Mouse (Mus musculus): ENCODE measurements around the gene Tmem59. TPM values are rescaled to one million over a fixed set of nuclear protein-coding genes. Genes with fewer than 3 reads are reported as not detected.

Tmem59 gene
- polyA plus RNA-seq, 1 experiment from 2014 or later = 557 TPM

GRCm38 (mm10) chr4:107178830-107179490, 761 bp downstream of the Tmem59 start, which contains the start of gene Tceanc2:
Tceanc2 (minus strand) TSS chr4:107179116.
- H3K4me1 ChIP-seq (ENCODE audit: insufficient read depth, low read length) = peaks cover 26% of the 10 kb centered on the region
- WGBS = under 1% methylated on average over 45 of the region's 47 CpGs
- no peaks in the 10 kb centered on the region; the same call in 1 of the 2 replicates for H3K36me3 ChIP-seq (ENCODE audit: insufficient read depth, low read length)
- H3K9me3 ChIP-seq (ENCODE audit: low read length) = no peaks in the 10 kb centered on the region
- peak within 1 kb of the TSS; percentile 60 for H3K4me2 ChIP-seq (replicated peaks; ENCODE audit: low read depth, low read length)
- peak; percentile 8 for ATAC-seq (ENCODE audit: low FRiP score, low TSS enrichment)
- peak within 1 kb of the TSS; percentile 77 for H3K9ac ChIP-seq (replicated peaks; ENCODE audit: low read length)
- no peaks in the 10 kb centered on the region for H3K27me3 ChIP-seq (ENCODE audit: insufficient read depth, low read length)
- H3K4me3 ChIP-seq (ENCODE audit: low read length) = peak within 1 kb of the TSS; percentile 70
- peak within 1 kb of the TSS; percentile 99 for H3K27ac ChIP-seq (ENCODE audit: low read length)

DNA sequence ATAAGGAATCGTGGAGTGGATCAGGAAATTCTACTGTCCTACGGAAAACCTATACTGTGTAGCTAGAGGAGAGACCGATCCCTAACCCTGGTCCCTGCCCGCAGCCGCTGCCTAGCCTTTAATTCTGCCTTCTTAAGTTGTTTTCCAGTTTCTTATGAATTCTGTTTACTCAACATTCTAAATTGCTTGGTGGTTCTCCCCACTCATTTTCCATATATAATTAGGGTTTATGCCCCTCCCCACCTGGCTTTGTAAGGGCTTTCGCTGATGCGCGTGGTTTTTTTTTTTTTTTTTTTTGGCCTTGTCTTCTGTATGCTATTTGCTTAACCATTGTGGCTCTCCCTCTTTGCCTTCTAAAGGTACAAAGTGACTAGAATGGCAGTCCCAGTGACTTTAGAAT, 1.4 kb downstream of the Tmem59 start:
- Histone ChIP-seq H3K27me3 (ENCODE audit: insufficient read depth, low read length) (no peaks in the 10 kb centered on the region), H3K9ac (replicated peaks; ENCODE audit: low read length) (peak overlapping the region; percentile 77), H3K4me2 (replicated peaks; ENCODE audit: low read depth, low read length) (peak overlapping the region; percentile 60), H3K27ac (ENCODE audit: low read length) (peak overlapping the region; percentile 99), H3K36me3 (ENCODE audit: insufficient read depth, low read length) (no peaks in the 10 kb centered on the region; the same call in 1 of the 2 replicates), H3K4me3 (ENCODE audit: low read length) (peak overlapping the region; percentile 70), H3K4me1 (ENCODE audit: insufficient read depth, low read length) (peaks cover 26% of the 10 kb centered on the region), H3K9me3 (ENCODE audit: low read length) (no peaks in the 10 kb centered on the region)
- under 1% methylated on average over 8 of the region's 8 CpGs for WGBS
- ATAC-seq (ENCODE audit: low FRiP score, low TSS enrichment) = no peak

- H3K27ac ChIP-seq (ENCODE audit: low read length) = no peak overlapping the region
- no peak overlapping the region for H3K4me3 ChIP-seq (ENCODE audit: low read length)
- no peaks in the 10 kb centered on the region for H3K9me3 ChIP-seq (ENCODE audit: low read length)
- H3K4me1 ChIP-seq (ENCODE audit: insufficient read depth, low read length) = peaks cover 37% of the 10 kb centered on the region
- H3K27me3 ChIP-seq (ENCODE audit: insufficient read depth, low read length) = no peaks in the 10 kb centered on the region
- H3K9ac ChIP-seq (replicated peaks; ENCODE audit: low read length) = no peak overlapping the region
- H3K4me2 ChIP-seq (replicated peaks; ENCODE audit: low read depth, low read length) = no peak overlapping the region
- no peak for ATAC-seq (ENCODE audit: low FRiP score, low TSS enrichment)
- no peaks in the 10 kb centered on the region; the same call in 1 of the 2 replicates for H3K36me3 ChIP-seq (ENCODE audit: insufficient read depth, low read length)
These were observed 2.5 kb downstream of the Tmem59 start for GRCm38 (mm10) chr4:107180746-107181145.

DNA sequence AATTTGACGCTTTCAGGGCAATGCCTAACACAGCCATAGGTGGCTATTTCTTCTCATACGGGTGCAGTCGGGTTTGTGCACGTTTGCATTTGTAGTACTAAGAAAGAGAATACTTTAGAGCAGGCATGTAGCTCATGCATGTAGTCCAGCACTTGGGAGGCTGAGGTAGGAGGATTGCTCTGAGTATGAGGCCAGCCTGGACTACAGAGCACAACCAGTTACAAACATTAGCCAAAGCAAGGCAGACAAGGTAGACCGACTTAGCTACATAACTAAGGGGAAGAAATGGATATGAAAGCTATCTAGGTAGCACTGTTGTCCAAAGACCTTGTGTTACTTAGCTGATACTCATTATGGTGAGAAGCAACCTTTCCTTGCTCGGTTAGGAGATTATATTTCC, 3.7 kb downstream of the Tmem59 start:
- no peak overlapping the region for H3K4me3 ChIP-seq (ENCODE audit: low read length)
- peaks cover 39% of the 10 kb centered on the region for H3K4me1 ChIP-seq (ENCODE audit: insufficient read depth, low read length)
- 0 out of 2 replicates have a peak, but pooled peaks cover under 1% of the 10 kb centered on the region for H3K36me3 ChIP-seq (ENCODE audit: insufficient read depth, low read length)
- H3K4me2 ChIP-seq (replicated peaks; ENCODE audit: low read depth, low read length) = no peak overlapping the region
- no peak overlapping the region for H3K27ac ChIP-seq (ENCODE audit: low read length)
- H3K27me3 ChIP-seq (ENCODE audit: insufficient read depth, low read length) = no peaks in the 10 kb centered on the region
- H3K9ac ChIP-seq (replicated peaks; ENCODE audit: low read length) = no peak overlapping the region
- WGBS = 78% methylated on average over 6 of the region's 6 CpGs
- H3K9me3 ChIP-seq (ENCODE audit: low read length) = no peaks in the 10 kb centered on the region
- no peak for ATAC-seq (ENCODE audit: low FRiP score, low TSS enrichment)

- no peak for ATAC-seq (ENCODE audit: low FRiP score, low TSS enrichment)
- H3K27me3 ChIP-seq (ENCODE audit: insufficient read depth, low read length) = no peaks in the 10 kb centered on the region
- H3K4me1 ChIP-seq (ENCODE audit: insufficient read depth, low read length) = peaks cover 31% of the 10 kb centered on the region
- H3K9ac ChIP-seq (replicated peaks; ENCODE audit: low read length) = no peak overlapping the region
- H3K4me2 ChIP-seq (replicated peaks; ENCODE audit: low read depth, low read length) = no peak overlapping the region
- no peaks in the 10 kb centered on the region for H3K9me3 ChIP-seq (ENCODE audit: low read length)
- no peak overlapping the region for H3K4me3 ChIP-seq (ENCODE audit: low read length)
- 79% methylated on average over 2 of the region's 2 CpGs for WGBS
- no peak overlapping the region for H3K27ac ChIP-seq (ENCODE audit: low read length)
- H3K36me3 ChIP-seq (ENCODE audit: insufficient read depth, low read length) = peaks cover 9% of the 10 kb centered on the region; the same call in 1 of the 2 replicates
These were observed 4.6 kb downstream of the Tmem59 start for GRCm38 (mm10) chr4:107182796-107183195.

- Histone ChIP-seq H3K27me3 (ENCODE audit: insufficient read depth, low read length) (no peaks in the 10 kb centered on the region), H3K4me2 (replicated peaks; ENCODE audit: low read depth, low read length) (no peak overlapping the region), H3K4me3 (ENCODE audit: low read length) (no peak overlapping the region), H3K4me1 (ENCODE audit: insufficient read depth, low read length) (peaks cover 31% of the 10 kb centered on the region), H3K9ac (replicated peaks; ENCODE audit: low read length) (no peak overlapping the region), H3K36me3 (ENCODE audit: insufficient read depth, low read length) (peaks cover 13% of the 10 kb centered on the region; the same call in 1 of the 2 replicates), H3K9me3 (ENCODE audit: low read length) (no peaks in the 10 kb centered on the region), H3K27ac (ENCODE audit: low read length) (no peak overlapping the region)
- no peak for ATAC-seq (ENCODE audit: low FRiP score, low TSS enrichment)
- 82% methylated on average over 4 of the region's 4 CpGs for WGBS
These were observed 5.0 kb downstream of the Tmem59 start for GRCm38 (mm10) chr4:107183203-107183602.

DNA sequence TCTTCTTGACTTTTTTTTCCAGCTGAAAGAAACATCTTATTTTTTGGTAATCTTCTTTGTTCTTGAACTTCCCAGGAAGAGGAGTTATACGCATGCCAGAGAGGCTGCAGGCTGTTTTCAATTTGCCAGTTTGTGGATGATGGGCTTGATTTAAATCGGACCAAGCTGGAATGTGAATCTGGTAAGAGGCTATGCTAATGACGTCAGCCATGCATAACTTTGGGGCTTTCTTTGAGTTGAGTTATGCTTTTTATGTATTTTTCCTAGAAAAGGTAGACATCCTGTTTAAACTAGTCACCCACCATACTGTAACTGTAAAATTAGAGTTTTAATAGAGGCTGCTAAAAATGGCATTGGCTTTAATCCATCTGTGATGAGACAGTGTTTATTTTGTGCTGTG, 7.5 kb downstream of the Tmem59 start:
- ATAC-seq (ENCODE audit: low FRiP score, low TSS enrichment) = no peak
- Histone ChIP-seq H3K27me3 (ENCODE audit: insufficient read depth, low read length) (no peaks in the 10 kb centered on the region), H3K27ac (ENCODE audit: low read length) (no peak overlapping the region)

GRCm38 (mm10) chr4:107193841-107194240, 15.6 kb downstream of the Tmem59 start:
- H3K36me3 ChIP-seq (ENCODE audit: insufficient read depth, low read length) = peaks cover 66% of the 10 kb centered on the region

More for the DNA sequence above, 7.5 kb downstream of the Tmem59 start:
- WGBS = 42% methylated on average over 3 of the region's 3 CpGs
- H3K4me1 ChIP-seq (ENCODE audit: insufficient read depth, low read length) = peaks cover 19% of the 10 kb centered on the region
- no peak overlapping the region for H3K4me3 ChIP-seq (ENCODE audit: low read length)
- H3K9ac ChIP-seq (replicated peaks; ENCODE audit: low read length) = no peak overlapping the region
- peaks cover 34% of the 10 kb centered on the region for H3K36me3 ChIP-seq (ENCODE audit: insufficient read depth, low read length)
- no peak overlapping the region for H3K4me2 ChIP-seq (replicated peaks; ENCODE audit: low read depth, low read length)
- no peaks in the 10 kb centered on the region for H3K9me3 ChIP-seq (ENCODE audit: low read length)

GRCm38 (mm10) chr4:107196454-107196853, 18.3 kb downstream of the Tmem59 start:
- Histone ChIP-seq H3K4me1 (ENCODE audit: insufficient read depth, low read length) (no peaks in the 10 kb centered on the region), H3K4me2 (replicated peaks; ENCODE audit: low read depth, low read length) (no peak overlapping the region), H3K27me3 (ENCODE audit: insufficient read depth, low read length) (no peaks in the 10 kb centered on the region), H3K9me3 (ENCODE audit: low read length) (no peaks in the 10 kb centered on the region), H3K27ac (ENCODE audit: low read length) (no peak overlapping the region), H3K4me3 (ENCODE audit: low read length) (no peak overlapping the region), H3K36me3 (ENCODE audit: insufficient read depth, low read length) (peaks cover 68% of the 10 kb centered on the region), H3K9ac (replicated peaks; ENCODE audit: low read length) (no peak overlapping the region)
- ATAC-seq (ENCODE audit: low FRiP score, low TSS enrichment) = no peak
- WGBS = 96% methylated on average over 2 of the region's 2 CpGs

More at GRCm38 (mm10) chr4:107193841-107194240, 15.6 kb downstream of the Tmem59 start:
- Histone ChIP-seq H3K4me3 (ENCODE audit: low read length) (no peak overlapping the region), H3K27me3 (ENCODE audit: insufficient read depth, low read length) (no peaks in the 10 kb centered on the region), H3K4me1 (ENCODE audit: insufficient read depth, low read length) (no peaks in the 10 kb centered on the region), H3K9me3 (ENCODE audit: low read length) (no peaks in the 10 kb centered on the region), H3K9ac (replicated peaks; ENCODE audit: low read length) (no peak overlapping the region), H3K27ac (ENCODE audit: low read length) (no peak overlapping the region), H3K4me2 (replicated peaks; ENCODE audit: low read depth, low read length) (no peak overlapping the region)
- WGBS = 96% methylated on average over 3 of the region's 3 CpGs
- no peak for ATAC-seq (ENCODE audit: low FRiP score, low TSS enrichment)

DNA sequence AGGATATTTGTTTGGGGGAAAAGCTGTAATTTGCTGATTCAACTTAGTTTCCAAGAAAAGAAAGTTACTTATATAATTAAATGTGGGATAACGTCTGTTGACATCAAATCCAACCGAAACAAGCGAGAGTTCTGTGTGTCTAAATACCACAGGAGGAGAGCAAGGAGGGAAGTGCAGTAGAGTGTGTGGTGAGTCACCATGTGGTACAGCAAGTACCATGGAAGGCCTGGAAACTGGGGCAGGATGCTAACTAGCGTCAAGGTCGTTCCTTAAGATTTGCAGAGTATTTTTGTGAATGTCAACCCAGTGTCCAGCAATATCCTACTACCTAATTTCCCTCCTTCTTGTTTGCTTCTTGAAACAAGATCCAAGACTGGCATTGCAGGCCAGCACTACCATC, 19.9 kb downstream of the Tmem59 start:
- Histone ChIP-seq H3K4me3 (ENCODE audit: low read length) (no peak overlapping the region), H3K9ac (replicated peaks; ENCODE audit: low read length) (no peak overlapping the region), H3K4me2 (replicated peaks; ENCODE audit: low read depth, low read length) (no peak overlapping the region), H3K27ac (ENCODE audit: low read length) (no peak overlapping the region), H3K9me3 (ENCODE audit: low read length) (no peaks in the 10 kb centered on the region), H3K27me3 (ENCODE audit: insufficient read depth, low read length) (no peaks in the 10 kb centered on the region), H3K4me1 (ENCODE audit: insufficient read depth, low read length) (no peaks in the 10 kb centered on the region), H3K36me3 (ENCODE audit: insufficient read depth, low read length) (peaks cover 68% of the 10 kb centered on the region)
- 93% methylated on average over 5 of the region's 5 CpGs for WGBS
- no peak for ATAC-seq (ENCODE audit: low FRiP score, low TSS enrichment)

Data from kidney, embryonic 16.5 days (tissue).